In the genomic region with DNA sequence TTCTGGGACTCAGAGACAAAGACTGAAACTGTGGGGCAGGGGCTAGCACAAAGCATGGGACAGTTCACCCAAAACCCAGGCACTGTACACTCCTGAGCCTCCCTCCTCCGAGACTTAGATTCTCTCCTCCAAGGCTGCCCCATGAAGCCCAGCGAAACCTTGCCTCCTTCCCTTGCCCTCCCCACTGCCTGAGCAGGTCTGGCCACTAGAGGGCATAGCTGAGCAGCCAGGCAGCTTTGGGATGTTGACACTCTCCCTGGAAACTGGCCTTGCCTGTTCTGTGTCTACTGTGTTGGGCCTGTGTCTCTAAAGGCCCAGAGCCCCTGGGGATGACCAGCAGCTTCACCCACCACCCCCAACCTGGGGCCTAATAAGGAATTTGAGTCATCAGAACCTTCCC, we compare ENCODE assay signal across 8 mouse cellular contexts. TPM values are rescaled to one million over a fixed set of nuclear protein-coding genes. Genes with fewer than 3 reads are reported as not detected.
DNase-seq lines count a peak whose midpoint lies in the region; ATAC-seq and TF ChIP-seq lines count a peak whose summit lies in the region.

A gene (plus strand): TSS at position 290 of the 400 bp plus-strand sequence.

- H3K27ac ChIP-seq in midbrain, embryonic 10.5 days (replicated peaks) = no peak within 1 kb of the TSS
- no peak within 1 kb of the TSS for H3K27ac ChIP-seq in midbrain, embryonic 15.5 days

- peak; percentile 56 for DNase-seq in midbrain, embryonic 10.5 days (ENCODE audit: low spot score)
- no peak for DNase-seq in brain, embryonic 14.5 days (ENCODE audit: low read depth)
- DNase-seq in frontal cortex, postnatal 25 days (ENCODE audit: low spot score in 2 of 2) = peak; percentile 37 to 41
- DNase-seq in kidney, adult 9 months = peak; percentile 59
- DNase-seq in lung, adult 2 months = peak; percentile 68
- peak; percentile 63 for DNase-seq in retina, postnatal 1 day
- DNase-seq in urinary bladder, postnatal 25 days (ENCODE audit: low spot score) = peak; percentile 70

- no peak for TF ChIP-seq POLR2A in brain, embryonic 14.5 days (IDR thresholded peaks at IDR 0.05; ENCODE audit: borderline replicate concordance, extremely low read depth, insufficient read depth, insufficient read length, poor library complexity, severe bottlenecking)
- TF ChIP-seq POLR2A in lung, adult 2 months (IDR thresholded peaks at IDR 0.05; ENCODE audit: borderline replicate concordance, extremely low read depth, low read depth, low read length) = no peak; the same call in 1 of the 2 replicates

- no peak for ATAC-seq in midbrain, embryonic 15.5 days (replicated peaks)

- no peak within 1 kb of the TSS for H3K4me3 ChIP-seq in midbrain, embryonic 10.5 days
- H3K4me3 ChIP-seq in midbrain, embryonic 15.5 days = no peak within 1 kb of the TSS
- H3K4me3 ChIP-seq in lung, adult 2 months (replicated peaks; ENCODE audit: extremely low read depth, low read depth, low read length) = no peak within 1 kb of the TSS

- H3K27me3 ChIP-seq in midbrain, embryonic 10.5 days (ENCODE audit: low read depth, poor library complexity, severe bottlenecking) = peaks cover 49% of the 10 kb centered on the region
- 0 out of 2 replicates have a peak, but pooled peaks cover 5% of the 10 kb centered on the region for H3K27me3 ChIP-seq in midbrain, embryonic 15.5 days (replicated peaks)

- H3K36me3 ChIP-seq in midbrain, embryonic 10.5 days = no peaks in the 10 kb centered on the region
- H3K36me3 ChIP-seq in midbrain, embryonic 15.5 days (replicated peaks) = no peaks in the 10 kb centered on the region

- H3K9me3 ChIP-seq in midbrain, embryonic 10.5 days (replicated peaks) = no peaks in the 10 kb centered on the region
- no peaks in the 10 kb centered on the region for H3K9me3 ChIP-seq in midbrain, embryonic 15.5 days

- H3K4me2 ChIP-seq in midbrain, embryonic 15.5 days = no peak within 1 kb of the TSS

- 64% methylated on average over 2 of the region's 2 CpGs for WGBS in midbrain, embryonic 10.5 days
- 45% methylated on average over 2 of the region's 2 CpGs for WGBS in midbrain, embryonic 15.5 days
- 37% methylated on average over 2 of the region's 2 CpGs for WGBS in lung, adult 2 months

- peak; percentile 84 for TF ChIP-seq CTCF in brain, embryonic 14.5 days (IDR thresholded peaks at IDR 0.05; ENCODE audit: borderline replicate concordance, extremely low read depth, insufficient read depth, insufficient read length)
- peak; percentile 89 for TF ChIP-seq CTCF in lung, adult 2 months (IDR thresholded peaks at IDR 0.05; ENCODE audit: insufficient read depth, low read length)

- H3K4me1 ChIP-seq in midbrain, embryonic 10.5 days = peaks cover 17% of the 10 kb centered on the region
- peaks cover 10% of the 10 kb centered on the region for H3K4me1 ChIP-seq in midbrain, embryonic 15.5 days
- no peaks in the 10 kb centered on the region for H3K4me1 ChIP-seq in lung, adult 2 months (ENCODE audit: control insufficient read depth, insufficient read depth, low read length)

- H3K9ac ChIP-seq in midbrain, embryonic 15.5 days = no peak within 1 kb of the TSS

RNA-seq across cellular contexts. Expression of the gene that starts here (rescaled TPM):
- 0.22 and 0.57 TPM in 2 replicates for polyA plus RNA-seq in midbrain, embryonic 10.5 days (2016; fragmentation: Nextera tagmentation; extraction: Ambion mirVana)
- 1.6 and 1.7 TPM in 2 replicates for polyA plus RNA-seq in midbrain, embryonic 15.5 days (2015; fragmentation: Nextera tagmentation; extraction: Ambion mirVana)
- 0.50 and 1.00 TPM in 2 replicates for polyA plus RNA-seq in brain, embryonic 14.5 days (2012; rRNA removed)
- polyA plus RNA-seq in lung, adult 2 months (2012; rRNA removed) = 4.8 and 5.1 TPM in 2 replicates

Comparison
In these comparisons a context has a peak if more than half of its experiments do, and no peak if none do; other contexts are left out.
1. Peak in DNase-seq in midbrain, embryonic 10.5 days; RNA of the gene not detected or under 1 TPM.